Mouse (Mus musculus) hindbrain, postnatal 0 days (tissue): ENCODE data around the gene Alcam. TPM values are rescaled to one million over a fixed set of nuclear protein-coding genes. Genes with fewer than 3 reads are reported as not detected.

Source experiments
- ATAC-seq: fragments of 200-750 bp; cut with Nextera tagmentation; 2 replicates; pipeline ENCODE4 v1.8.0; 2017; ENCODE audit warnings: mild to moderate bottlenecking, moderate TSS enrichment, moderate library complexity
- DNase-seq: peaks from one replicate; pipeline ENCODE4 v3.0.0-alpha.2; 2015; ENCODE audit warnings: low spot score
- H3K27ac ChIP-seq: fragments of 300-500 bp; sonication (generic); 2 replicates; pipeline ENCODE4 v1.5.1; 2014; ENCODE audit warnings: mild to moderate bottlenecking
- H3K27me3 ChIP-seq: fragments of 300-500 bp; sonication (generic); 2 replicates; pipeline ENCODE4 v1.6.1; 2014; ENCODE audit warnings: low read length, mixed read lengths; ENCODE audit not compliant: insufficient read depth
- H3K36me3 ChIP-seq: fragments of 300-500 bp; sonication (generic); 2 replicates; pipeline ENCODE4 v1.6.1; 2014; ENCODE audit warnings: low read length, mixed read lengths; ENCODE audit not compliant: insufficient read depth
- H3K4me1 ChIP-seq: fragments of 300-500 bp; sonication (generic); 2 replicates; pipeline ENCODE4 v1.6.1; 2014; ENCODE audit warnings: antibody characterized with exemption, low read length, mixed read lengths; ENCODE audit not compliant: insufficient read depth
- H3K4me2 ChIP-seq: fragments of 300-500 bp; sonication (generic); 2 replicates; pipeline ENCODE4 v1.6.1; 2014; ENCODE audit warnings: low read depth, mild to moderate bottlenecking, low read length, moderate library complexity, mixed read lengths
- H3K4me3 ChIP-seq: fragments of 300-500 bp; sonication (generic); 2 replicates; pipeline ENCODE4 v1.5.1; 2014; ENCODE audit warnings: low read length
- H3K9ac ChIP-seq: fragments of 300-500 bp; sonication (generic); replicated peaks from 2 replicates; pipeline ENCODE4 v1.6.1; 2014; ENCODE audit warnings: mild to moderate bottlenecking, low read length, moderate library complexity, mixed read lengths
- H3K9me3 ChIP-seq: fragments of 300-500 bp; sonication (generic); 2 replicates; pipeline ENCODE4 v1.6.1; 2016; ENCODE audit warnings: low read length, mixed read lengths
- CTCF ChIP-seq: IDR thresholded peaks from 2 replicates; pipeline ENCODE4 v1.5.1; 2016; ENCODE audit warnings: antibody characterized with exemption, control low read depth, low read depth
- WGBS: fragments of 180-500 bp; shearing (Covaris S2); extraction: QIAGEN DNeasy Blood & Tissue Kit; methylation state at CpG from one replicate; pipeline ENCODE4 v1.1.7; 2014; 5-methylcytosine and 5-hydroxymethylcytosine counted together
- polyA plus RNA-seq: library from polyadenylated mRNA; unstranded; fragments of >200 nt; fragmentation: Nextera tagmentation; extraction: Ambion mirVana; gene quantifications from 2 replicates; pipeline ENCODE4 v1.2.1, GENCODE M21; 2015
- total RNA-seq: library from RNA; depleted of rRNA; stranded (reverse); fragments of >200 nt; gene quantifications from 2 replicates; pipeline ENCODE4 v1.2.3, GENCODE M21; 2014

Gene Alcam
- total and polyA plus RNA-seq, 2 experiments from 2014 or later, result 40.3 to 106 TPM

DNA sequence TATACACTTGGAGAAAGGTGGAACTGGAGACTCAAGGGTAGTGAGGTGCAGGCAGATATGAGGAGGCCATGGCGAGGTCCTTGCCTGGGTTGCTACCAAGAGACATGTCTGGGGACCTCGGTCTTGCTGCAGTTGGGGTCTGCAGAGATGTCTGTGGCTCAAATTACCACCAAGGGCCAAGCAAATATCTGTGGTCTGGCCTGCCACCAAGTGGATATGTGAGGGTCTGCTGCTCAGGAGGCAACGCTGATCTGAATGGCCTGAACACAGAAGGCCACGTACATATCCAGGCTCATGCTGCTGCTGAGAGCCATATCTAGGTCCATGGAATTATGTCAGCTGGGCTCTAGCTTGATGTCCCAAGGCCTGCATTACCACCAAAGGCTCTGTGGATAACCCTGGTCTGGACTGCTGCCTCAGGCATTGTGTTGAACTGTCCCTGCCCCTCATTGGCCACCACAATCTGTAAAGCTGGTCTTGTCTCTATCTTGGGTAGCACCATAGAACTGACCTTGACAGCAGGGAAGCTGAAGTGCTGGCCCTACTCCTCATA lies 210.4 kb downstream of the Alcam start:
- no peaks in the 10 kb centered on the region for H3K36me3 ChIP-seq
- H3K27ac ChIP-seq, result no peak overlapping the region
- H3K9ac ChIP-seq, result no peak overlapping the region
- H3K4me2 ChIP-seq, result no peak overlapping the region
- 82% methylated on average over 4 of the region's 4 CpGs for WGBS
- H3K4me1 ChIP-seq, result no peaks in the 10 kb centered on the region
- DNase-seq, result no peak
- H3K4me3 ChIP-seq, result no peak overlapping the region
- 0 out of 2 replicates have a peak, but pooled peaks have one; percentile 15 for ATAC-seq
- TF ChIP-seq CTCF, result peak; percentile 32; the same call in 1 of the 2 replicates
- no peaks in the 10 kb centered on the region for H3K9me3 ChIP-seq
- H3K27me3 ChIP-seq, result no peaks in the 10 kb centered on the region

DNA sequence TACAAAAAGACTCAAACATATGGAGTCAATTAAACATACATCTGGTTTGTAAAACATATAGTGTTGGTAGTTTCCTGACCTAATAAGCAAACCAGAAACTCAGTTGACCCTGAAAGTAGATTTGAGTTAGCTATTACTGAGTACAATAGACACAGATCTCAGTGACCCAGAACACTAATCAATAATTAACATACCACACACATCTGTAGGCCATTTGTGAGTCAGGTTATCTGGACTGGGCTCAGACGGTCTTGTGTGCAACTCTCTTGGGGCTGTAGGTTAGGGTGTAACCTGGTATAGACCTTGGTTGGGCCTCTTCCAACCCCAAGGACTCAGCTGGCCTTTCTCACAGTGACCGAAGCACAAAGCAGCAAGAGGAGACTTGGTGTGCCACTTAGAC lies 211.7 kb downstream of the Alcam start:
- 89% methylated on average over 2 of the region's 2 CpGs for WGBS
- Histone ChIP-seq H3K27me3 (no peaks in the 10 kb centered on the region), H3K4me3 (no peak overlapping the region), H3K4me1 (no peaks in the 10 kb centered on the region), H3K4me2 (no peak overlapping the region), H3K27ac (no peak overlapping the region), H3K9ac (no peak overlapping the region), H3K9me3 (no peaks in the 10 kb centered on the region), H3K36me3 (no peaks in the 10 kb centered on the region)
- ATAC-seq (no peak), DNase-seq (no peak)
- no peak for TF ChIP-seq CTCF

DNA sequence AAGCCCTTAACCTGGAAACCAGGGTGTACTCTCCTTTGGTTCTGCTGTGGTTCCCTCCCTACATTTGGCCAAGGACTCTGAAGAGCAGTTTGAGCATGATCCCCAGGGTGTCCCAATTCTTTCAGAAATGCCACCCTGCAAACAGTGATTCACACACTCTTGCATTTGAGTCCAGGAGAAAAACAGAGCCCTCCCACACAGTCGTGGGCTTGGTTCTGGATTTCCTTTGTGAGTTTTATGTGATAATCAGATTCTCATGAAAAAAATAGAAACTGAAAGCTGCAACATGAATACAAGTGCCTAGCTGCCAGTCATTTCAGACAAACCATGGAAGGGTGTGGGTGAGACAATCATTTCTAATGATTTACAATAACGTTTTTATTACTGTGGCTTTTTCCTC lies 223.9 kb downstream of the Alcam start:
- Histone ChIP-seq H3K4me1 (no peaks in the 10 kb centered on the region), H3K36me3 (no peaks in the 10 kb centered on the region), H3K4me3 (no peak overlapping the region), H3K27ac (no peak overlapping the region), H3K27me3 (no peaks in the 10 kb centered on the region), H3K9me3 (no peaks in the 10 kb centered on the region), H3K9ac (no peak overlapping the region), H3K4me2 (no peak overlapping the region)
- DNase-seq (no peak), ATAC-seq (no peak)
- no peak for TF ChIP-seq CTCF
- 68% methylated on average over 2 of the region's 2 CpGs for WGBS

DNA sequence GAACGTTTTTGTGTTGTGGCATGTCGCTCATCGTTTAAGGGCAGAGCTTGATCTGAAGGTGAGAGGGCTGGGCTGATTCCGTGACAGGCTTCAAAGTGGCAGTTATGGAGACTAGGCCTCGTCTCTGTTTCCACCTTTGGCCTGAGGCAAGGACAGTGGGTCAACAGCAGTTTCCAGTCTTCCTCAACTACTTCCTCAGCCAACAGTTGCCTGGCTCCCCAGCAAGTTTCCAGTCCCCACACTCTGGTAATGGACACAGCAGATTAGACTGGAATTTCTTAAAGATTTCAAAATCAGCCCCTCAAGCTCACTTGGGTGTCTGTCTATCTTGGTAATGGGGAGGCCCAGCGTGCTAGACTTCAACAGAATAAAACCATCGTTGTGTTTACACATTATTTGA lies 224.4 kb downstream of the Alcam start:
- no peak for TF ChIP-seq CTCF
- H3K4me1 ChIP-seq, result no peaks in the 10 kb centered on the region
- H3K27ac ChIP-seq, result no peak overlapping the region
- DNase-seq, result no peak
- no peaks in the 10 kb centered on the region for H3K36me3 ChIP-seq
- no peak for ATAC-seq
- H3K4me2 ChIP-seq, result no peak overlapping the region
- 83% methylated on average over 7 of the region's 7 CpGs for WGBS
- H3K27me3 ChIP-seq, result no peaks in the 10 kb centered on the region
- H3K9ac ChIP-seq, result no peak overlapping the region
- H3K4me3 ChIP-seq, result no peak overlapping the region
- H3K9me3 ChIP-seq, result no peaks in the 10 kb centered on the region

DNA sequence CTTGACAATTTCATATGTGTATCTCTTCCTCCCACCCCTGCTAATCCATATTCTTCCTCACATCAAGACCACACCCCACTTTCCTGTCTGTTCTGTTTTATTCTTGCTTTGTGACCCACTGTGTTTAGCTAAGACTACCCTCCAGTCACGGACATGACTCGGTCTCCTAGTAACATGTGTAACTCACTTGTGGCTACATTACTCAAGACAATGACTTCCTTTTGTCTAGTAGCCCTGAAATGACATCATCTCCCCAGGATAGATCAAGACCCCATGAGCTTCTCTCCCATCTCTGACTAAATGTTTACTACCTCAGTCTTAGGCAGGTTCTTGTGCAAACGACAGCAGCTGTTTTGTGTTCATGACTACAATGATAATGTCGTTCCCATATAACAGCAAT lies 231.0 kb downstream of the Alcam start:
- WGBS, result 66% methylated on average over 4 of the region's 4 CpGs
- ATAC-seq (no peak), DNase-seq (no peak)
- H3K4me1 ChIP-seq, result no peaks in the 10 kb centered on the region
- no peak overlapping the region for H3K27ac ChIP-seq
- H3K4me2 ChIP-seq, result no peak overlapping the region
- H3K9me3 ChIP-seq, result no peaks in the 10 kb centered on the region
- no peak overlapping the region for H3K4me3 ChIP-seq
- H3K27me3 ChIP-seq, result no peaks in the 10 kb centered on the region
- TF ChIP-seq CTCF, result no peak
- no peaks in the 10 kb centered on the region for H3K36me3 ChIP-seq
- H3K9ac ChIP-seq, result no peak overlapping the region

DNA sequence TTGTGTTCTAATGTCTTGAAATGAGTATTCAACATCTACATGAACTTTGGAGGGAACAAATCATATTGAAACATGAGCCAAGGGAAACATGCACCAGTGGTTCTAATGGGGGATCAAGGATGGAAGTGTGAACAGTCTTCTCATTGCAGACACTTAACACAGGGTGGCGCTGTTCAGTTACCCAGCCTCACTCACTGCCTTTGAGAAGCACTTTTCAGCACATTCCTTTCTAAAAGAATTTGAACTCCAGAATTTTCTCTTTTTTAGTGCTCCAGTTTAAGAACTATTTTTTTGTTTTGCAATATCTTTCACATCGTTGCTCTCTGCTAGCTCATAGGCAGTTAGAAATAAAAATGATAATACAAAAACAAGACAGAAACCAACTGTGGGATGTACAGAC lies 234.8 kb downstream of the Alcam start:
- peak; percentile 69 for TF ChIP-seq CTCF
- Histone ChIP-seq H3K27ac (no peak overlapping the region), H3K9me3 (no peaks in the 10 kb centered on the region), H3K4me3 (no peak overlapping the region), H3K4me2 (no peak overlapping the region), H3K36me3 (no peaks in the 10 kb centered on the region), H3K4me1 (no peaks in the 10 kb centered on the region), H3K27me3 (no peaks in the 10 kb centered on the region), H3K9ac (no peak overlapping the region)
- DNase-seq, result peak; percentile 42
- WGBS, result 23% methylated on average over 2 of the region's 2 CpGs
- no peak for ATAC-seq

DNA sequence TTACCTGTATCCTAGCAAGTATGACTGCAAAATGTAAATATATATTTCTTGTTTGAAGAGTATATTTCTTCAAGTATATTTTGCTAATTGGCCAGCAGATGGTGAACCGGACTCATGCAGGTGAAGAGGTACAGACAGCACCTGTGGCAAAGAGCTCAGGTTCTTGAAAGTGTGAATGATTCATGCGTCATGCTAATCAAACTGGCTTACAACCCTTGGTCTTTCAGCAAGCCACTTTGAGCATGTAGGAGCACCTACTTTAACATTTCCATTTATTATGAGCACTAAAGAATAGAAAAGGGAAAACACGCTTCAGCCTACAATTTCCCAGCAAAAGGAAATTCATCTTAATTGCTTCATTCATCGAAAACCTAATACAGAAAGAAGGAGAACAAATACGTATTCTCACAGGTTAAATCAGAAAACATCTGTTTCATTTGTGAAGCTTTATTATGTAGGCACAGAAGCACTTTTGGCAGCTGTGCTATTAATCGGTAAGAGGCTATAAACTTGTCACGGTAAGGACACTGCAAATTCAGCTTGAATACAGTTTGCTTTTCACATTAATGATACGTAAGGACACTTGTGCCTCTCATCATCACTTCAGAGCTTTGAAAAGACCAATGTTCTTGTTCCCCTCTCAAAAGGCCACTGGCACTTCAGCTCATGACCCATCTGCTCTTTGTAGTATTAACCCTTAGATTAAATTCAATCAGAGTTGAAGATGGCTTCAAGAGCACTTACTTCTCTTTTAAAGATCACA lies 242.8 kb downstream of the Alcam start:
- Histone ChIP-seq H3K27me3 (no peaks in the 10 kb centered on the region), H3K9ac (no peak overlapping the region), H3K9me3 (no peaks in the 10 kb centered on the region), H3K27ac (no peak overlapping the region), H3K36me3 (no peaks in the 10 kb centered on the region), H3K4me1 (no peaks in the 10 kb centered on the region), H3K4me3 (no peak overlapping the region), H3K4me2 (no peak overlapping the region)
- DNase-seq, result no peak
- WGBS, result 76% methylated on average over 8 of the region's 8 CpGs
- TF ChIP-seq CTCF, result no peak
- no peak for ATAC-seq
